Mouse (Mus musculus) 3T3-L1 (cell line): ENCODE data around the gene Ahcyl2.
"Not testable (repeated sequence)": the region's sequence is repeated elsewhere in the genome, so short reads cannot be mapped to it uniquely, and the experiment has no call there.

Source experiments
- DNase-seq: peaks from one replicate; pipeline ENCODE4 v3.0.0-alpha.2; 2015; ENCODE audit warnings: low read depth, low spot score

Gene Ahcyl2

GRCm38 (mm10) chr6:29767813-29768660 lies at the start of gene Ahcyl2:
Ahcyl2 (plus strand) TSS chr6:29768011.
- DNase-seq = peak; percentile 99

GRCm38 (mm10) chr6:29718894-29719329 lies 48.9 kb upstream of the Ahcyl2 start:
- DNase-seq = no peak

GRCm38 (mm10) chr6:29721890-29722289 lies 45.9 kb upstream of the Ahcyl2 start:
- DNase-seq = no peak

- DNase-seq = peak; percentile 54
These were observed 41.1 kb upstream of the Ahcyl2 start for GRCm38 (mm10) chr6:29726576-29727200.

GRCm38 (mm10) chr6:29728035-29728434 lies 39.8 kb upstream of the Ahcyl2 start:
- no peak for DNase-seq

GRCm38 (mm10) chr6:29729491-29729890 lies 38.3 kb upstream of the Ahcyl2 start:
- no peak for DNase-seq

GRCm38 (mm10) chr6:29735336-29735688 lies 32.5 kb upstream of the Ahcyl2 start, which contains the start of gene Smo:
Smo (plus strand) TSS chr6:29735503.
- DNase-seq = peak; percentile 87

GRCm38 (mm10) chr6:29735689-29736451 lies 31.9 kb upstream of the Ahcyl2 start:
- DNase-seq = peak; percentile 73

GRCm38 (mm10) chr6:29736610-29737458 lies 31.0 kb upstream of the Ahcyl2 start:
- peak; percentile 26 for DNase-seq

- no peak for DNase-seq
These were observed 16.2 kb upstream of the Ahcyl2 start for GRCm38 (mm10) chr6:29751466-29752152.

GRCm38 (mm10) chr6:29753336-29753735 lies 14.5 kb upstream of the Ahcyl2 start:
- no peak for DNase-seq

GRCm38 (mm10) chr6:29756001-29756400 lies 11.8 kb upstream of the Ahcyl2 start:
- no peak for DNase-seq

- DNase-seq = no peak
These were observed 11.3 kb upstream of the Ahcyl2 start for GRCm38 (mm10) chr6:29756476-29756875.

GRCm38 (mm10) chr6:29758417-29758816 lies 9.4 kb upstream of the Ahcyl2 start:
- DNase-seq = peak; percentile 93

GRCm38 (mm10) chr6:29759012-29759679 lies 8.7 kb upstream of the Ahcyl2 start:
- DNase-seq = no peak

GRCm38 (mm10) chr6:29760397-29760796 lies 7.4 kb upstream of the Ahcyl2 start:
- DNase-seq = not testable (repeated sequence)

GRCm38 (mm10) chr6:29761282-29761681 lies 6.5 kb upstream of the Ahcyl2 start:
- no peak for DNase-seq

GRCm38 (mm10) chr6:29762524-29762923 lies 5.3 kb upstream of the Ahcyl2 start:
- DNase-seq = peak; percentile 86

- peak; percentile 38 for DNase-seq
These were observed 937 bp upstream of the Ahcyl2 start for GRCm38 (mm10) chr6:29766874-29767273.
